Mouse (Mus musculus) ES-E14 (cell line): ENCODE data around the gene Exog.

Experiments used
- HCFC1 ChIP-seq: IDR thresholded peaks from 2 replicates; pipeline ENCODE4 v1.6.1; 2012; ENCODE audit warnings: low read length, inconsistent platforms, borderline replicate concordance; ENCODE audit not compliant: insufficient read depth
- MAFK ChIP-seq: IDR thresholded peaks from 2 replicates; pipeline ENCODE4 v1.6.1; 2014; ENCODE audit warnings: mild to moderate bottlenecking, low read depth, low read length, inconsistent platforms; ENCODE audit not compliant: insufficient read depth
- ZC3H11A ChIP-seq: IDR thresholded peaks from 2 replicates; pipeline ENCODE4 v1.6.1; 2012; ENCODE audit warnings: low read depth, mild to moderate bottlenecking, inconsistent platforms, low read length, borderline replicate concordance
- ZNF384 ChIP-seq: IDR thresholded peaks from 2 replicates; pipeline ENCODE4 v1.6.1; 2012; ENCODE audit warnings: low read depth, low read length, inconsistent platforms

DNA sequence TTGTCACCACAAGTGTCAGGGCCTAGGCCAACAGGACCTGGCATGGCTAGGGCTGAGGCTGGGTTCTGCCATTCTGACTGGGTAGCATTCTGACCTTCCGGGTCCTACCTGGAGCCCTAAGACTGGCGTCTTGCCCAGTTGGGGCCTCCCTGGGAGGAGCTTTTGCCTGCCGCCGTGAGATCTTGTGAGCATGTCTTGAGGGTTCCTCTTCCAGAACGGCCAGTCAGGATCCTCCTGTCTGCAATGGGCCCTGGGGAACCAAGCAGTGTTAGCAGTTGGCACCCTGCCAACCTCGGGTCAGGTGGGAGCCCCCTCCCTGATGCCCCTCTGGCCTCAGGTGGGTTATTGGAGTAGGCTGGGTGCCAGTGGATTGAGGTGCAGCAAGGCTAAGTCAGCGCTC lies 18.3 kb upstream of the Exog start:
- TF ChIP-seq ZC3H11A = no peak
- TF ChIP-seq ZNF384 = no peak
- no peak for TF ChIP-seq MAFK
- no peak for TF ChIP-seq HCFC1
